Mouse (Mus musculus) heart, postnatal 0 days (tissue): ENCODE measurements around the gene Plk4.

ENCODE experiments used
- CTCF ChIP-seq: IDR thresholded peaks from 2 replicates; pipeline ENCODE4 v1.5.1; 2016; ENCODE audit warnings: antibody characterized with exemption, control low read depth, low read depth
- EP300 ChIP-seq: IDR thresholded peaks from 2 replicates; pipeline ENCODE4 v1.6.1; 2016; ENCODE audit warnings: antibody characterized with exemption, low read depth

- TF ChIP-seq CTCF (no peak), EP300 (no peak)
Observed at GRCm38 (mm10) chr3:40808686-40809085, 8.9 kb downstream of the Plk4 start.
